Mouse (Mus musculus) urinary bladder, adult 18-20 months (tissue): Measurements from ENCODE around the gene Cdc27.

Source experiments
- DNase-seq, 2 experiments: peaks; one replicate each; pipeline ENCODE4 v3.0.0; 2022; ENCODE audit warnings: low spot score in 2 of 2, mixed read lengths in 2 of 2

Cdc27 gene

DNA sequence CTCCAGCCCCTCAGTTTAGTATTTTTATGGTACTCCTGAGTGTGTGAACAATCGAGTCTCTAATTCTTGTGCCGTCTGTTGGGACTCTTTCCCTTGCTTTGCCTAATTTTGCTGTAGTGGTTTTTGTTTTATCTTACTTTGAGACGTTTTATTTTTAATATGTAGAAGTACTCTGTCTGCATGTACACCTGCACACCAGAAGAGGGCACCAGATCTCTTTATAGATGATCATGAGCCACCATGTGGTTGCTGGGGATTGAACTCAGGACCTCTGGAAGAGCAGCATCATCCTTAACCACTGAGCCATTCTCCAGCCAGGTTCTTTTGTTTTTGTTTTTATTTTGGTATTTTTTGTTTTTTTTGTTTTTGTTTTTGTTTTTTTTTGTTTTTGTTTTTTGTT lies 62.1 kb downstream of the Cdc27 start:
- no peak for DNase-seq

DNA sequence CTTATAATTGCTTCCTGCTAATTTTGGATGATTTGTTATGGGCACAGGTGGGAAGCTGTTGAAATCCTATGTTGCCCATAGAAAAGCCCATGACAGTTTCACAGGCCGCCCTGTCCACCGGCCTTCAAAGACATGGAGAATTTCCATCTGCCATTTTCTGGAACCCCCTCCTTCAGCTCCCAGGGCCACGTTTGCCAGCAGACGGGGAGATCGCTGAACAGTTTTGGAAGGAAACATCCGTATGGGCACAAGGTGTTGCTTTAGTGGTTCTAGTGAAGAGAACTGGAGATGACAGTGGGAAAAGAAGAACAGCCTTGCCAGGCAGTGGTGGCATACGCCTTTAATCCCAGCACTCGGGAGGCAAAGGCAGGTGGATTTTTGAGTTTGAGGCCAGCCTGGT lies 68.4 kb downstream of the Cdc27 start:
- no peak for DNase-seq

DNA sequence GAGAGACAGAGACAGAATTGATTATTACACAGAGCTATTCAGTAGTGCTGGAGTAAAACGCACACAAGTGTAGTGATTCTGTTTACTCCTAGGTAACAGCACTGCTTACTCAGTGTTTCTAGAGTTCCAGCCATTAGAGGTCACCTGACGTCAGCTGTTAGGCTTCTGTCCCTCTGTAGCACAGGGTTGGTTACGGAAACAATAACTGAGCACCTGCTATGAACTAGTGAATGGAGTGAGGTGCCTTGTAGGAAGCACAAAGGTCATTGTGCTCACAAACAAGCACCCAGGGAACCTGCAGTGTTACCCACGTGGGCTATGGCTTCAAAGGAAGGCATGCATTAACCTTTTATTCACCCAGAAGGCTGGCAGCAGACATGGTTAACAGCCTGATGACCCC lies 70.9 kb downstream of the Cdc27 start:
- no peak for DNase-seq

DNA sequence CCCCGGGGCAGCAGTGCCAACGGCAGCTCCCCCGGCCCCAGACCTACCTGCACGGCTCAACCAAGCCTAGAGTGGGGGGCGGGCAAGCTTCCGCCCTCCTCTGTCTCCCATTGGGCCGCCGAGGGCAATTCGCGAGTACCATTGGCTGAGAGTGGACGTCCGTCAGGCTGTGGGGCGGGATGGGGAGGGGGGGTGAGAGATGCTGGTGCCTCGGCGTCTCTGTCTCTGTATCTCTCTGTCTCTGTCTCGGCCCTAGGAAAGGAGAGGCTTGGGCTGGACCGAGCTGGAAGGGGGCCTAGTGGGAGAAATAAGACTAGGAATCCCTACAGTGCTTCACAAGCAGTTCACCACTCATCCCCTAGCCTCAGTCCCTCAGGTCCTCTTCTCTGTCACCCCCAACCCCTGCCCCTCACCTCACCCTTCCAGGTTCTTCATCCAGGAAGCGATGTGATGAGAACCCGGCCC lies 81.0 kb downstream of the Cdc27 start:
- peak; percentile 80 to 85 for DNase-seq

DNA sequence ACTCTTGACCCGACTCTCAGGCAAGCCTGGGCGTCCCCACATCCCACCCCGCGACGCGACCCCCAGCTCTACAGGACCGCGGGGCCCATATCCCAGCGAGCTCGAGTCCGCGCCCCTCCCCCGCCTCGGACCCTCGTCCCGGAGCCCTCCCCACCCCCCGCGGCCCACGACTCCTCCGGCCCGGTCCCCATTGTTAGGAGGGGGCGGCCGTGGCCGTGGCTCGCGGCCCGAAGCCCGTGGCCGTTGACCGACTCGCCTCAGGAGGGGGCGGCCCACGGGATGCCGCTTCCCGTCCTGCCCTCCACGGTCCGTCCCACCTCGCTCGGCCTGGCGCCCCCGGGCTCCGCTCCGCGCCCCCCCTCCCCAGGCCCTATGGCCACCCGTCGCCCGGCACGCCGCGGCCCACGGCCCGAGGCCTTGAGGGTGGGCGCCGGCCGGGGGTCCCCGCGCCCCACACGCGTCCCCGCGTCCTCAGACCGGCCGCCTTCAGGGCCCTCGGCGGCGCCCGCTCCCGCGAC lies 81.6 kb downstream of the Cdc27 start, which contains the start of gene Kansl1:
Gene Kansl1 (minus strand): TSS at position 111 of the 518 bp plus-strand sequence.
- peak; percentile 0 to 20 for DNase-seq

DNA sequence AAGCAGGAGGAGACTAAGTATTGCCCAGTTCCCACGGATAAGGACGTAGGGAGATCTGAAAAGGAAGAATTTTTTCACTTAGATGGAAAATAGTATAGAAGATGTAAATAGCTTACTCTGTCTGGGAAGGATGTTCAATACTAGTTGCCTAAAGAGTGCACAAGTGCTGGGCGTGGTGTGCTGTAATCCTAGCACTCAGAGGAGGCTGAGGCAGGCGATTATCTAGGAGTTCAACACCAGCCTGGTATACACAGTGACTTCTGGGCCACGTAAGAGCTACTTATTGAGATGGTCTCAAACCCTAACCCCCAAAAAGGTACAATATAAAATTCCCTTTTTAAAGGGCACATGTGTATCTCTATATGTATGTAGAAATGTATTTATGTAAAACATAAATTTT lies 82.7 kb downstream of the Cdc27 start:
- DNase-seq = no peak

DNA sequence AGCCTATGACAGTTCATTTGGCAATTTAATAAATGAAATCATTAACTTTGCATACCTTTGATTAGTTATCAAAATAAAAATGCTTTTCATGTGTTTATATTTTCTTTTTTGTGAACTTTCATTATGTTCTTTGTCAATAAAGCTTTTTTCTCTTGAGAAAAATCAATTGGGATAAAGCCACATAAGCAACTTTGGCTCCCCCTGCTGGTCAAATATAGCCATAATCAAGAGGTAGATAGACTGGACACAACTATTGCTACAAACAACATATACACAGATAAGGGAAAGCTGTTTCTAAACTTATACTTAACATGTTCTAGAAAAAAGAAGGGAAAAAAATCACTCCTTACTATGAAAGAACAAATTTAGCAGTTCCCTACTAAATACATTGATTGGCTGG lies 88.9 kb downstream of the Cdc27 start:
- peak in 1 of 2 experiments; percentile 8 for DNase-seq

DNA sequence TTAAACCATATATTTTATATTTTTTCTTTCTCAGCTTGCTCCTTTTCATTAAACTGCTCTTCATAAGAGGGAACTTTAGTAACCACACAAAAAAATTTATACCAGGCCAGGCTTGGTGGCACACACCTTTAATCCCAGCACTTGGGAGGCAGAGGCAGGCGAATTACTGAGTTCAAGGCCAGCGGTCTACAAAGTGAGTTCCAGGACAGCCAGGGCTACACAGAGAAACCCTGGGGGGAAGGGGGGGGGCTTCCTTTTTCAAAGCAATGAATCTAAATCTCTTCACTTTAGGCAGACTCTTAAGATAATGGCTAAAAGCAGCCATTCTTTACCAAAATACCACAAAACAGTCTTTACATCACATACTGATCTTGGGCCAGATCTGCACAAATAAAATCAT lies 90.7 kb downstream of the Cdc27 start:
- DNase-seq = no peak

DNA sequence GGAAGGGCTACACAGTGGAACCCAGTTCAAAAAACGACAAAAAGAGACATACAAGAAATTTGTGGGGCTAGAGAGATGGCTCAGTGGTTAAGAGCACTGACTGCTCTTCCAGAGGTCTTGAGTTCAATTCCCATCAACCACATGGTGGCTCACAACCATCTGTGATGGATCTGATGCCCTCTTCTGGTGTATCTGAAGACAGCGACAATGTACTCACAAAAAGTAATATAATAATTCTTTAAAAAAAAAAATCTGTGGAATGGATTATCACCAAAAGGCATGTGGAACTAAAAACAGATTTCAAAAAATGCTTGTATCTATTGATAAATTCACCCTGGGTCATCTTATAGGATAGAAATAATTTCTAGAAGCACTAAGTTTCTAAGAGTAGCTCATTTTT lies 91.9 kb downstream of the Cdc27 start:
- no peak for DNase-seq
